Mouse (Mus musculus): ENCODE data around the gene Ak2. TPM values are rescaled to one million over a fixed set of nuclear protein-coding genes. Genes with fewer than 3 reads are reported as not detected.

The Ak2 gene
- total and polyA plus RNA-seq, 3 experiments, result 269 to 363 (median 280) TPM

GRCm38 (mm10) chr4:128993675-128994074 lies 1.9 kb downstream of the Ak2 start (continued):
- no peak for TF ChIP-seq RCOR1 (conservative IDR thresholded peaks at IDR 0.05; ENCODE audit: low read depth, low read length)
- no peak for TF ChIP-seq BHLHE40 (IDR thresholded peaks at IDR 0.05; ENCODE audit: low read depth, low read length)
- TF ChIP-seq NRF1 (IDR thresholded peaks at IDR 0.05; ENCODE audit: low read depth, low read length), result no peak
- TF ChIP-seq POLR2AphosphoS2 (IDR thresholded peaks at IDR 0.05; ENCODE audit: low read depth, low read length), result no peak

GRCm38 (mm10) chr4:128995238-128995637 lies 3.5 kb downstream of the Ak2 start:
- Histone ChIP-seq H3K27ac (ENCODE audit: insufficient read depth, low read depth) (no peak overlapping the region), H3K27me3 (replicated peaks) (no peaks in the 10 kb centered on the region), H3K79me2 (replicated peaks; ENCODE audit: control insufficient read depth, extremely low read depth, insufficient read depth, poor library complexity, severe bottlenecking) (peaks cover 43% of the 10 kb centered on the region), H3K9ac (ENCODE audit: insufficient read depth, low read depth) (no peak overlapping the region), H3K4me3 (replicated peaks in 1 of 3; ENCODE audit: low read depth in 2 of 3, low read length in 2 of 3, poor library complexity in 1 of 3) (no peak overlapping the region), H3K36me3 (replicated peaks in 1 of 2; ENCODE audit: control insufficient read depth in 1 of 2, insufficient read depth in 1 of 2, low read length in 1 of 2) (peaks cover 30 to 57% of the 10 kb centered on the region in 2 experiments), H3K4me1 (ENCODE audit: control insufficient read depth in 1 of 2, insufficient read depth in 2 of 2) (peaks cover 7 to 44% of the 10 kb centered on the region in 2 experiments), H3K9me3 (replicated peaks; ENCODE audit: low read length) (no peaks in the 10 kb centered on the region), H3K4me2 (ENCODE audit: insufficient read depth, low read depth, poor library complexity, severe bottlenecking) (no peak overlapping the region)
- no peak for DNase-seq (ENCODE audit: extremely low read depth)
- in situ Hi-C loops (cut with MboI; ENCODE audit: low pct_ligation_motif_present, low pct_unique_long_range_greater_than_20kb, low sequenced_read_pairs), result no loop called here
- dilution Hi-C loops (cut with MboI; ENCODE audit: extremely low pct_ligation_motif_present, extremely low pct_unique_long_range_greater_than_20kb, low sequenced_read_pairs), result no loop called here
- TF ChIP-seq POLR2AphosphoS2 (IDR thresholded peaks at IDR 0.05; ENCODE audit: low read depth, low read length), result no peak
- no peak for TF ChIP-seq HCFC1 (IDR thresholded peaks at IDR 0.05; ENCODE audit: low read depth, low read length)
- no peak for TF ChIP-seq ELF1 (IDR thresholded peaks at IDR 0.05; ENCODE audit: low read depth, low read length)
- TF ChIP-seq TBP (conservative IDR thresholded peaks at IDR 0.05; ENCODE audit: low read depth, low read length), result no peak
- TF ChIP-seq POLR2A (IDR thresholded peaks at IDR 0.05; ENCODE audit: low read depth, low read length), result no peak
- no peak for TF ChIP-seq UBTF (IDR thresholded peaks at IDR 0.05; ENCODE audit: low read depth, low read length)
- no peak for TF ChIP-seq GABPA (IDR thresholded peaks at IDR 0.05; ENCODE audit: insufficient replicate concordance, low read depth, low read length)
- no peak for TF ChIP-seq CHD1 (IDR thresholded peaks at IDR 0.05; ENCODE audit: low read depth, low read length)
- TF ChIP-seq KAT2A (IDR thresholded peaks at IDR 0.05; ENCODE audit: insufficient replicate concordance, low read length), result no peak
- TF ChIP-seq ZC3H11A (IDR thresholded peaks at IDR 0.05; ENCODE audit: low read depth, low read length), result no peak
- TF ChIP-seq MAX (IDR thresholded peaks at IDR 0.05; ENCODE audit: low read length), result no peak
- no peak for TF ChIP-seq ZNF384 (IDR thresholded peaks at IDR 0.05; ENCODE audit: low read depth, low read length)
- no peak for TF ChIP-seq MXI1 (IDR thresholded peaks at IDR 0.05; ENCODE audit: low read depth, low read length)
- TF ChIP-seq CTCF (conservative IDR thresholded peaks at IDR 0.05 in 1 of 2, IDR thresholded peaks at IDR 0.05 in 1 of 2; ENCODE audit: low read depth in 2 of 2, low read length in 2 of 2), result no peak
- no peak for TF ChIP-seq MEF2A (IDR thresholded peaks at IDR 0.05; ENCODE audit: borderline replicate concordance, low read depth, low read length)
- TF ChIP-seq MAZ (IDR thresholded peaks at IDR 0.05; ENCODE audit: low read depth, low read length), result no peak
- no peak for TF ChIP-seq IRF4 (IDR thresholded peaks at IDR 0.05; ENCODE audit: low read depth, low read length)
- TF ChIP-seq NELFE (IDR thresholded peaks at IDR 0.05; ENCODE audit: low read depth, low read length), result no peak
- TF ChIP-seq BHLHE40 (IDR thresholded peaks at IDR 0.05; ENCODE audit: low read depth, low read length), result no peak
- TF ChIP-seq CHD2 (IDR thresholded peaks at IDR 0.05; ENCODE audit: low read length), result no peak

All from CH12.LX (cell line).